Mouse (Mus musculus): ENCODE data around the gene Hoxc9. TPM values are rescaled to one million over a fixed set of nuclear protein-coding genes. Genes with fewer than 3 reads are reported as not detected.

Gene Hoxc9
- total RNA-seq (2021), result under 1 TPM; 0.72 to 0.96 TPM
- long read RNA-seq, experiment 1, partial matches to known transcripts, result 1 of 2 reads
- long read RNA-seq, experiment 1, other reads (novel, unspliced or antisense), result 1 of 2 reads
- long read RNA-seq, experiment 2, partial matches to known transcripts, result 2 of 2 reads
- long read RNA-seq, experiment 2, other reads (novel, unspliced or antisense), result 0 of 2 reads

DNA sequence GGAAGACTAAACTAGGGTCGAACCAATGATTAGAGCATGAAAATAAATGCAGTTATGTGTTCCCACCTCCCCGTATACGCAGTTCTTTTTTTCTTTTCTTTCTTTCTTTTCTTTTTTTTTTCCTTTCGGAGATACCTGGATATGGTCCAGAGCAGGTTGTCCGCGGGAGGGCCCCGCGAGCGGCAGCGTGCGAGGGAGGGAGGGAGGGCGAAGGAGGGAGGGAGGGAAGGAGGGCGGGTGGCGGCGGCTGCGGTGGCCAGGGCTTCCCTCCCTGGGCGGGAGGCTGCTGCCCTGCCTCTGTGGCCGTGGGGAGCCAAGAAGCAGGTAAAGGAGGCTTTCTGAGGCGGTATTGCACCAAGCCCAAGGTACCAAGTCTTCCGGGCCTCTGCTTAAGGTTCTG, at the start of gene Hoxc9:
Hoxc9 (plus strand) TSS at position 269 of the 400 bp plus-strand sequence.
- DNase-seq, result no peak

GRCm38 (mm10) chr15:102927032-102927645, 49.1 kb upstream of the Hoxc9 start:
- DNase-seq, result no peak

DNA sequence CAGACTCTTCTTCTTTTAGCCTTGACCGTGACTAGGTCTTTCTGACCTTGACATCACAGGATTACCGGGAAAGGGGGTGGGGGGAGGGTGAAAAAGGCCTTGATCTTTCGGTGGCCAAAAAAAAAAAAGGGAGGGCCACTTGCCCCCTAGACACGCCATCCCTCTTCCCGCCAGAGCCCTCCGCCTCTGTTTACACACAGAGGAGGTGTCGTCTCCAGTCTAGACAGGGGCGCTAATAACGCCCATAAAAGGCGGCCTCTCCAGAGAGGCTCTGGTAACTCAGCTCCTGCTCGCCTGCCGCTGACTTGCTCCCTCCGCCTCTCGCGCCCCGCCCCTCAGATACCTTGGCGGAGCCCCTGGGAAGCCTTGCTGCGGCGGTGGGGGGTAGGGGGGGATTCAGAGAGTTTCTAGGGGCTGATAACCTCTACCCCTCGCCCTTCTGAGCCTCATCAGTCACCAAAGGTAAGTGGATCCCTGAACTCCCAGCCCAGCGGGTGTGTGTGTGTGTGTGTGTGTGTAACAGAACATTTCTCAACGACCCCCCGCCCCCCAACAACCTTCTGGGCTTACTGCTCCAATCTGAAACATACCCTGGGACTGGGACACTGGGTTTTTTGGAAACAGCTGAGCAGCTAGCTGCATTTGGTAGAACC, 44.4 kb upstream of the Hoxc9 start:
- no peak for DNase-seq

- no peak for DNase-seq
Measured at GRCm38 (mm10) chr15:102934438-102934837, 41.8 kb upstream of the Hoxc9 start.

DNA sequence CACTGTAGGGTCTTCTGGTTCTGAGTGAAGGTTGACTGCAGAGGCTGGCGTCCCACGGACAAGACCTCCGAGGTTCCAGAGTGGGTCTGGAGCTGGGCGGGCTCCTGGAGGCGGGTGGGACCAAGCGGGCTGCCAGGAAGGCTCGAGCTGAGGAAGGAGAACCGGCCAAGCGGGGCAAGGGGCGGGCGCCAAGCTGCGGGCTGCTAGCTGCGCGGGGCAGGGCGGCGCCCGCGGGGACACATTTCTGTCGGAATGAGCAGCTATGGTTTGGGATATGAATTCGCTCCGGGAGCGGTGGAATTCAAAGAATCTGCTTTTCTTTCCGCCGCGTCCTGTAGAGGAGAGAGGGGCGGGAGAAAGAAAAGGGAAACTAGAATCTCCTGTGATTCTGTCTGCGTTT, 41.3 kb upstream of the Hoxc9 start:
- no peak for DNase-seq

GRCm38 (mm10) chr15:102936279-102936972, 39.8 kb upstream of the Hoxc9 start, which contains the start of gene Hoxc12:
Gene Hoxc12 (plus strand): TSS chr15:102936757.
- DNase-seq, result no peak

GRCm38 (mm10) chr15:102937036-102937666, 39.1 kb upstream of the Hoxc9 start:
- no peak for DNase-seq

GRCm38 (mm10) chr15:102939256-102940155, 36.7 kb upstream of the Hoxc9 start:
- DNase-seq, result no peak

DNA sequence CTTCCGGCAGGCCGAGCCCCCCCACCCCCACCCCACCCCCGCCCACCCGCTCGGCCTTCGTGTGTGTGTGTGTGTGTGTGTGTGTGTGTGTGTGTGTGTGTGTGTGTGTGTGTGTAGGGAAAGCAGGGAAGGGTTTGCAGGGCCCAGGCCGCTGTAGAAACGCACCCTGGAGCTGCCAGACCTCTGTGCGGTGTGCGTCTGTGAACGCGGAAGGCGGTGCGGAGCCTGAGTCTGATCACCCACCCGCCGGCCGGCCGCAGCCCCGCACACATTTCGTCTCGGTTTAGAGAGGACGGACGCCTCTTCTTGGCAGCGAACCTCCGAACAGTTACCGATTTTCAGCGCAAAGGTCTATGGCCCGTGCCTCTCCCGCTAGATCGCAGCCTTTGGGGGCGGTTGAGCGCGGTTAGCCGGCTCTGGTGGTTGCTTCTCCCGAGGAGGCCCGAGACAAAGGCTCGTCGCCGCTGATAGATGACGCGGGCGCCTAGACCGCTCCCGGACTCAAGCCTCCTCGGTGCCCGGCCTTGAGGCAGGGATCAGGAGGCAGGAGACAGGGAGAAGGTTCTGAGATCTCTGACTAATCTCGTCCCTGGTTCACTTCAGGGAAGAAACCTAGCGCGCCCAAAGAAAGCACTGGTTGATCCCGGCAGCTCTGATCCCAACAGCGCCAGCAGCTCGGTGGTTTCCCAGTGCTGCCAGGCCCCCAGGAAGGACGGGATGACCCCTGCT, 33.3 kb upstream of the Hoxc9 start:
- no peak for DNase-seq

DNA sequence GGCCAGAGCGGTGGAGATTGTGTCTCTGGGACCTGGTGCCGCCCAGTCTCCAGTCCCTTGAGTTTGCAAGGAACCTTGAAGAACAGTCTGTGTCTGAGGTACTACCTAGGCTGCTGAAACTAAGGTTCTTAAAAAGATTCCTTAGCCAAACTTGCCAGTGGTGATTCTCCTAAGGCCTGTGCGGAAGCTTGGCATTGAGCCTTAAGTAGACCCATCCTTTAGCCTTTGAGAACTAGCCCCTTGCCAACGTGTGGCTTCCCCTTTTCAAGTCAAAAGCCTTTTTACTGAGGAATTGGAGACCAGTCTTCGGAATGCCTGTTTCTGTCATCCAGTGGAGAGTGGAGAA, 32.8 kb upstream of the Hoxc9 start:
- no peak for DNase-seq

DNA sequence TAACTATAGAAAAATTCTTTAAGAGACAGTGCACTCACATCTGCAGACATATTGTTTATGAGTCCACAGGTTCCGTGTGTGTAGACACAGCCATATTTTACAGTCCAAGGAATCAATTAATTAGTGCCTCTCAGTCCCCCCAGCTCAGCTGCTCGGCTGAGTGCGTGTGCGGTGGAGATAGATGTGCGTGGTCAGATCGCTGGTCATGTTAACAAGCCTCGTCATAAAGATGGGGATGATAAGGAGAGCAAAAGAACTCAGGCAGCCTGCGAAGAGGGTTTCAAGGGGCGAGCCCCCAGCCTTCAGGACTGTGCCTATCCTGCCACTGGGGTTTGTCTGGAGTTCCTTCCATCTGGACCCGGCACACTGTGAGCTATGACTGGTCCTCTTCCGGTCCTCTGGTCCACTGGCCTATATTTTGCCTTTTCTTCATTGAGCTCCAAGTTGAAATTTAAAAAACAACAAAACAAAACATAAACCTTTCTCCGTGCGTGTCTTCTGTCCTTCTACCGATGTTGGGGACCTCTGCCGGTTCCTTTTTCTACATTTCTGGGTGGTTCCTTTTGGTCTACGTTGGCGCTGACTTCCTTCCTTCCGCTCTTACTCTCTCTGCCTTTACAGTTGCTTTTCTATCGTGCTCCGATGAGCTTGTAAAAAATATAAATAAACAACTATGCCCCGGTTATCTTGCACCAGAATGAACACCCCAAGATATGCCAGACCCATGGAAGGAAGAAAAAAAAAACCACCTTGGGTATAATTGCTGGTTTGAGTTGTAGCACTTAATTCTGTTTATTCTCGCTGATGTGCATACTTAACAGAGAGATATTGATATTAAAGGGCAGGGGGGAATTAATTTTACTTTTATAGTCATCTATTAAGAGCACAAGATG, 30.8 kb upstream of the Hoxc9 start:
- DNase-seq, result no peak

DNA sequence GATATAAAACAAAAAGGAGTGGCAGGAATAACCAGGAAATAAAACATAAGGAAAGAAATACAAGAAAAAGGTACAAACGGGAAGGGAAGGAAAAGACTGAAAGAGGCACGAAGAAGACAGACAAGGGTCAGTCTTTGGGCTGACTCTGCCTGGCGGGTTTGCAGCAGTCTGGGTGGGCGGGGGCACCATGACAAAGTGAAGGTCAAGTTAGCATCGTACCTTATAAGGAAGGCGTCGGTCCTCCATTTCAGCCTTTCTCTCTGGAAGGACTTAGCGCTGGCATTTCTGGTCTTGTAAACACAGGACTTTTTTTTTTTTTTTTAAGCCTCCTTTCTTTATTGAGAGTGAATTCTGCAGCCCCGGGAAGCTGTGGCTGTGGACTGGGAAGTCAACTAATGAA, 29.0 kb upstream of the Hoxc9 start:
- no peak for DNase-seq

- DNase-seq, result no peak
Measured at GRCm38 (mm10) chr15:102948842-102949241, 27.4 kb upstream of the Hoxc9 start.

GRCm38 (mm10) chr15:102949696-102950095, 26.5 kb upstream of the Hoxc9 start:
- DNase-seq, result no peak

GRCm38 (mm10) chr15:102950877-102951276, 25.4 kb upstream of the Hoxc9 start:
- no peak for DNase-seq

DNA sequence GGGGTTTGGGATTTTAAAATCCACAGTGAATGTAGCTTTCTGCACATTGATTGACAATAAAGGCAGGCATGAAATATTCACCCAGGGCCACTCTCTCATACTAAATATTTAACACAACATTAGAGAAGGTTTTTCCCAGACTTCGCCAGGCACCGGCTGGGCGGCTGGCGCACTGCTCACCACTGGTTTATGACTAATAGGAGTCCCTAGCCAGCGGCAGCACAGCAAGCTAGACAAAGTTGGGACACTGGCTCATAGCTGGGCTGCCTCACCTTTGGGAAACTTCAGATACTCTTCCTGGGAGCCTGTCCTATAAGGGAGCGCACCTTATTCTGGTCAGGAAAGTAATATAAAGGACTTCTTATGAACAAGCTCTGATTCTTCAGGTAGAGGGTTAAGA, 22.7 kb upstream of the Hoxc9 start:
- no peak for DNase-seq

GRCm38 (mm10) chr15:102954192-102955006, 21.8 kb upstream of the Hoxc9 start, which contains the start of gene Hoxc11:
Gene Hoxc11 (plus strand): TSS chr15:102954427.
- no peak for DNase-seq

GRCm38 (mm10) chr15:102955007-102955382, 21.2 kb upstream of the Hoxc9 start:
- no peak for DNase-seq
